Mouse (Mus musculus): ENCODE measurements around the gene Ctf2.

GRCm38 (mm10) chr7:127703561-127704178 is 28.3 kb downstream of the Ctf2 start:
- no peak for TF ChIP-seq CTCF (IDR thresholded peaks at IDR 0.05; ENCODE audit: low read depth)
- TF ChIP-seq EP300 (optimal IDR thresholded peaks at IDR 0.05) = no peak
